Comparison of ENCODE assay signal across 17 mouse cellular contexts in the genomic region with DNA sequence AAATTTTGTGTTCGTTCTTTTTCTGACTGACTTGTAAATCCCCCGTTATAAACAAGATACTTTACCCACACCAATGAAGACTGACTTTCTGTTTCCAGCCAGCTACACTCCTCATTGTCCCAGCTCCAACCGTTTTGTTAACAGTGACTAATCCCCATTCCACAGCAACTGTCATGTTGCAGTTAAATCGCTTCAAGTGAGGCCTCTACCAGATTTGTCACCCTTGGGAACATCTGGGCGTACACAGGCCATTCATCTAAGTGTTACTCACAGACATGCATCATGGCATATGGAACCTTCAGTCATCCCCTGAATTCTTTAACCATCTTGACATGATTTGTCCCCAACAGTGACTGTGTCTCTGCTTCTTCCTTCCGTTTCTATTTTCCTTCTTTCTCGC.
DNase-seq lines count a peak whose midpoint lies in the region.
"Had no signal": no experiment of that assay in that cellular context is flagged by ENCODE, and none has a peak within 500 bp of the region (broad histone marks: within the 10 kb centered on the region; RNA-seq: fewer than 3 reads in every experiment).

No protein-coding gene starts in this region.

- DNase-seq in heart, adult 11 months: peak; percentile 66
- DNase-seq in heart, postnatal 36 days: no peak
- DNase-seq in layer of hippocampus, adult 9-11 months: peak; percentile 17
- DNase-seq in layer of hippocampus, postnatal 14 days (ENCODE audit: low spot score in 2 of 2): no peak
- DNase-seq in 3T3-L1 (ENCODE audit: low read depth, low spot score): peak; percentile 7
- peak; percentile 40 for DNase-seq in Muller cell, postnatal 12 days (ENCODE audit: inconsistent ontology term)
- no peak for DNase-seq in testis, postnatal 14 days (ENCODE audit: low spot score)
- no peak for DNase-seq in kidney, postnatal 25 days
- DNase-seq: adrenal gland, adult 2 months; adrenal gland, postnatal 10 days; adrenal gland, postnatal 25 days; B cell, adult 2 months; cerebellum, adult 11-12 months; cerebellum, adult 2 months; cerebellum, adult 9-10 months; cerebellum, postnatal 25 days; forebrain, postnatal 0 days had no signal

- intact Hi-C loops in heart, postnatal 36 days (cut with DNase I): no loop called here

Comparison
In these comparisons a context has a peak if more than half of its experiments do, and no peak if none do; other contexts are left out.
1. DNase-seq: peak in heart, adult 11 months (single experiment), layer of hippocampus, adult 9-11 months (single experiment), 3T3-L1 (single experiment) and Muller cell, postnatal 12 days (single experiment); none in heart, postnatal 36 days (0 of 2), layer of hippocampus, postnatal 14 days (0 of 2), testis, postnatal 14 days (single experiment) and kidney, postnatal 25 days (0 of 2).